Mouse (Mus musculus) midbrain, embryonic 12.5 days (tissue): ENCODE measurements around the gene Abcc4. TPM values are rescaled to one million over a fixed set of nuclear protein-coding genes. Genes with fewer than 3 reads are reported as not detected.

Experiments
- ATAC-seq: fragments of 200-750 bp; cut with Nextera tagmentation; 2 replicates; pipeline ENCODE4 v1.8.0; 2017; ENCODE audit warnings: low read depth, moderate TSS enrichment, moderate library complexity; ENCODE audit not compliant: low FRiP score
- H3K27ac ChIP-seq: fragments of 300-500 bp; sonication (generic); replicated peaks from 2 replicates; pipeline ENCODE4 v1.5.1; 2016; ENCODE audit warnings: mild to moderate bottlenecking
- H3K27me3 ChIP-seq: fragments of 300-500 bp; sonication (generic); 2 replicates; pipeline ENCODE4 v1.6.1; 2016; ENCODE audit warnings: mild to moderate bottlenecking
- H3K36me3 ChIP-seq: fragments of 300-500 bp; sonication (generic); 2 replicates; pipeline ENCODE4 v1.6.1; 2016
- H3K4me1 ChIP-seq: fragments of 300-500 bp; sonication (generic); 2 replicates; pipeline ENCODE4 v1.6.1; 2016
- H3K4me2 ChIP-seq: fragments of 300-500 bp; sonication (generic); replicated peaks from 2 replicates; pipeline ENCODE4 v1.6.1; 2016; ENCODE audit warnings: mild to moderate bottlenecking, moderate library complexity
- H3K4me3 ChIP-seq: fragments of 300-500 bp; sonication (generic); 2 replicates; pipeline ENCODE4 v1.5.1; 2016; ENCODE audit warnings: mild to moderate bottlenecking
- H3K9ac ChIP-seq: fragments of 300-500 bp; sonication (generic); replicated peaks from 2 replicates; pipeline ENCODE4 v1.6.1; 2016; ENCODE audit warnings: mild to moderate bottlenecking, moderate library complexity
- H3K9me3 ChIP-seq: fragments of 300-500 bp; sonication (generic); 2 replicates; pipeline ENCODE4 v1.6.1; 2016; ENCODE audit warnings: mild to moderate bottlenecking
- WGBS: fragments of 180-500 bp; shearing (Covaris S2); methylation state at CpG from one replicate; pipeline ENCODE4 v1.1.7; 2016; 5-methylcytosine and 5-hydroxymethylcytosine counted together
- polyA plus RNA-seq: library from polyadenylated mRNA; unstranded; fragments of >200 nt; fragmentation: Nextera tagmentation; extraction: Ambion mirVana; gene quantifications from 2 replicates; pipeline ENCODE4 v1.2.1, GENCODE M21; 2016

Gene Abcc4
- polyA plus RNA-seq, 1 experiment from 2014 or later: 3.1 TPM

GRCm38 (mm10) chr14:118691404-118691803, 14.6 kb downstream of the Abcc4 start:
- no peak overlapping the region for H3K27ac ChIP-seq
- peaks cover 14% of the 10 kb centered on the region for H3K4me1 ChIP-seq
- no peaks in the 10 kb centered on the region for H3K9me3 ChIP-seq
- 85% methylated on average over 5 of the region's 5 CpGs for WGBS
- no peak for ATAC-seq
- no peaks in the 10 kb centered on the region for H3K27me3 ChIP-seq
- H3K4me3 ChIP-seq: no peak overlapping the region
- H3K9ac ChIP-seq: no peak overlapping the region
- no peak overlapping the region for H3K4me2 ChIP-seq
- H3K36me3 ChIP-seq: no peaks in the 10 kb centered on the region

GRCm38 (mm10) chr14:118690921-118691320, 15.1 kb downstream of the Abcc4 start:
- Histone ChIP-seq H3K4me2 (no peak overlapping the region), H3K27me3 (no peaks in the 10 kb centered on the region), H3K36me3 (no peaks in the 10 kb centered on the region), H3K9ac (no peak overlapping the region), H3K4me3 (no peak overlapping the region), H3K9me3 (no peaks in the 10 kb centered on the region), H3K27ac (no peak overlapping the region), H3K4me1 (peaks cover 14% of the 10 kb centered on the region)
- ATAC-seq: no peak
- 81% methylated on average over 8 of the region's 8 CpGs for WGBS

DNA sequence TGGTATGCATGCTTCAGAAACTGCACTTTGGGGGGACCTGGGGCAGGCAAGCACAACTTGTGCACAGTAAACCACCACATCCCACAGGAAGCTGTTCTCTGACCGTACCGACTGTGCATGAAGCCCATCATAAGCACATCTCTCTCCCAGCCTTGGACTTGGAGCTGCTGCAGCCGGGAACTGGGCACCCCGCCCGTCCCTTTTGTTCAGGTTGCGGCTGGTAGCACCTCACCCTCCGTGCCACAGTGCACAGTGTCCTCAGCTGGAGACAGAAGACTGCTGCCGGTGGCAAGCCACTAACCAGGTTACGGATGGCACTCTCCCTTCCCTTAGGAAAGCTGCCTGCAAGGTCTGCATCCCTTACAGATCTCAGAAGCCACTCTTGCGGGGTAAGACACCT, 15.7 kb downstream of the Abcc4 start:
- Histone ChIP-seq H3K9me3 (no peaks in the 10 kb centered on the region), H3K27ac (no peak overlapping the region), H3K4me3 (no peak overlapping the region), H3K9ac (no peak overlapping the region), H3K4me2 (no peak overlapping the region), H3K36me3 (no peaks in the 10 kb centered on the region), H3K27me3 (no peaks in the 10 kb centered on the region), H3K4me1 (peaks cover 14% of the 10 kb centered on the region)
- WGBS: 86% methylated on average over 10 of the region's 10 CpGs
- ATAC-seq: no peak

GRCm38 (mm10) chr14:118688643-118689042, 17.4 kb downstream of the Abcc4 start:
- no peak for ATAC-seq
- no peaks in the 10 kb centered on the region for H3K27me3 ChIP-seq
- H3K9me3 ChIP-seq: no peaks in the 10 kb centered on the region
- no peaks in the 10 kb centered on the region for H3K36me3 ChIP-seq
- H3K4me2 ChIP-seq: no peak overlapping the region
- H3K27ac ChIP-seq: no peak overlapping the region
- H3K4me1 ChIP-seq: peaks cover 14% of the 10 kb centered on the region
- 88% methylated on average over 5 of the region's 5 CpGs for WGBS
- H3K4me3 ChIP-seq: no peak overlapping the region
- H3K9ac ChIP-seq: no peak overlapping the region

DNA sequence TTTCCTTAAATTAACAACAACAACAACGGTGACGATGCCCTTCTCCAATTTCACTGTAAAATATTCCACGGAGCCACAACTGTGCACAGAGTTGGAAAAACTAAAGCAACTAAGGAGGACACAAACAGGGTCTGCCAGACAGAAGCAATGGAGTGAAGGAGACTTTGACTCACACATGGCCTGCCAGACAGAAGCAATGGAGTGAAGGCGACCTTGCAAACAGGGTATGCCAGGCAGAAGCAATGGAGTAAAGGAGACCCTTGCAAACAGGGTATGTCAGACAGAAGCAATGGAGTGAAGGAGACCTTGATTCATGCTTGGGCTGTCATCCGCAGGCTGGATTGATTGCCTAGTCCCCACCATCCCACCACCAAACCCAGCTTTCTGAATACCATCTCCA, 19.2 kb downstream of the Abcc4 start:
- ATAC-seq: no peak
- H3K27me3 ChIP-seq: no peaks in the 10 kb centered on the region
- 81% methylated on average over 5 of the region's 5 CpGs for WGBS
- H3K9me3 ChIP-seq: no peaks in the 10 kb centered on the region
- H3K27ac ChIP-seq: no peak overlapping the region
- H3K36me3 ChIP-seq: no peaks in the 10 kb centered on the region
- peaks cover 14% of the 10 kb centered on the region for H3K4me1 ChIP-seq
- no peak overlapping the region for H3K4me2 ChIP-seq
- H3K9ac ChIP-seq: no peak overlapping the region
- no peak overlapping the region for H3K4me3 ChIP-seq

DNA sequence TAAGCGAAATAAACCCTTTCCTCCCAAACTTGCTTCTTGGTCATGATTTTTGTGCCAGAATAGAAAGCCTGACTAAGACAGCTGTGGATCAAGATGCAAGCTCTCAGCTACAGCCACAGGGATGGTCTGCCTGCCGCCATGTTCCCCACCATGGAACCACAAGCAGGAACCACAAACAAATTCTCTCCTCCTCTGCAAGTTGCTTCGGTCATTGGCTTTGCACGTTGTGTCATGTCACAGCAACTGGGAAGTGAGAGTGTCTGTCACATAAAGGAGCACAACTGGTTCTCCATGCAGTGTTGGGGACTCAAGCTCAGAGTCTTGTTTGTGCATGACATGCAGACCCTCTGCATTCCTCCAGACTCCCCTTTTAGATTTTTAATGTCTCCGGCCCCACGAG, 20.4 kb downstream of the Abcc4 start:
- Histone ChIP-seq H3K27ac (no peak overlapping the region), H3K4me3 (no peak overlapping the region), H3K36me3 (no peaks in the 10 kb centered on the region), H3K27me3 (no peaks in the 10 kb centered on the region), H3K4me1 (peaks cover 13% of the 10 kb centered on the region), H3K4me2 (no peak overlapping the region), H3K9ac (no peak overlapping the region), H3K9me3 (no peaks in the 10 kb centered on the region)
- no peak for ATAC-seq
- 95% methylated on average over 6 of the region's 6 CpGs for WGBS

DNA sequence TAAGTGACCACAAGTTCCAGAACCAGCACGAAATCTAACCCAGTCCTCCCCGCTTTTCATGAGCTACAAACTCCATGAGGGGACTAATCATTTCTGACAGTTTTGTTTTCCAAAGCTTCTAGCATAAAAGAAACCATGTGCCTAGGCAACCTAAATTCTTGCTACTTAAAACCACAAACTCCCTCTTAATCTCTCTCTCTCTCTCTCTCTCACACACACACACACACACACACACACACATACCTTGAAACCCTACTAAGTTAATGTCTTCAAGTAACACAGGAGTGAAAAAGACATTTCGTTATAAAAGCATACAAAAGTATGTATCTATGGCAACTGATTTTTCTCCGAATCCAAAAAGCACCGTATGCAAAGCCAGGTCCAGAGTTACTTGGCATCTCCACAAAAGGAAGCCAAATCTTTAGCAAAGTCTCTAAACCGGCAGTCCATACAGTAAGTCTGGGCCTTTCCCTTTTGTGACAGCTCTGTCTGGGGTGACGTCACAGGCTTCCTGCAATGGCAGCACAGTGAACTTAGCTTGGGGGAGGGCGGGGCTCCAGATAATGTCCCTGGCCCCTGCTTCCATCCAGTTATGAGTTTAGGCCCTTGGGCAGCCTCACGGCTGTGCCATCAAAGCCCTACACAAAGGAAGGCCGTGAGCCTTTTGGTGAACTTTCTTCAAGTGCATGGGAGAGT, 23.5 kb downstream of the Abcc4 start:
- H3K4me2 ChIP-seq: no peak overlapping the region
- no peak overlapping the region for H3K9ac ChIP-seq
- no peak for ATAC-seq
- H3K4me1 ChIP-seq: no peaks in the 10 kb centered on the region
- 73% methylated on average over 10 of the region's 10 CpGs for WGBS
- H3K36me3 ChIP-seq: no peaks in the 10 kb centered on the region
- H3K9me3 ChIP-seq: no peaks in the 10 kb centered on the region
- H3K27ac ChIP-seq: no peak overlapping the region
- no peak overlapping the region for H3K4me3 ChIP-seq
- H3K27me3 ChIP-seq: no peaks in the 10 kb centered on the region

DNA sequence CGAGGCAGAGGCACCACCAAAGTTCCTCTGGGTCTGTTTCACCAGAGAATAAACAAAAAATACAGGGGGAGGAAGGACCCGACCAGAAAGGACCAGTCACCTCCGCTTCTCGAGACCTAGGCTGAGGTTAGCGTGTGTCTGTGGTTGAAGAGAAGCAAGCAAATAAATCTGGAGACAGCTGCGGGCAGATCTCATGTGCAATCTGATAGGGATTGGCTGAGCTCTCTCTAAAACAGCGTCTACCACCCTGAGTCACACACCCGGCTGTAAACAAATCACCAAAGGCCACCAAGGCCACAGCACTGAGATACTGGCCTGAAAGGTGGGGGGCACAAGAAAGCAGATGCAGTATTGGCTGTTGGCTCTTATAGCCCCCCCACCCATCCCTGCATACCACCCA, 24.9 kb downstream of the Abcc4 start:
- no peak overlapping the region for H3K27ac ChIP-seq
- H3K4me1 ChIP-seq: no peaks in the 10 kb centered on the region
- H3K36me3 ChIP-seq: no peaks in the 10 kb centered on the region
- H3K9me3 ChIP-seq: no peaks in the 10 kb centered on the region
- no peak overlapping the region for H3K4me2 ChIP-seq
- no peaks in the 10 kb centered on the region for H3K27me3 ChIP-seq
- no peak overlapping the region for H3K4me3 ChIP-seq
- no peak overlapping the region for H3K9ac ChIP-seq
- no peak for ATAC-seq
- 90% methylated on average over 8 of the region's 8 CpGs for WGBS

- H3K4me1 ChIP-seq: 0 out of 2 replicates have a peak, but pooled peaks cover 2% of the 10 kb centered on the region
- H3K4me2 ChIP-seq: no peak overlapping the region
- ATAC-seq: no peak
- H3K36me3 ChIP-seq: no peaks in the 10 kb centered on the region
- no peak overlapping the region for H3K9ac ChIP-seq
- H3K9me3 ChIP-seq: no peaks in the 10 kb centered on the region
- H3K27ac ChIP-seq: no peak overlapping the region
- H3K4me3 ChIP-seq: no peak overlapping the region
- 91% methylated on average over 9 of the region's 9 CpGs for WGBS
- H3K27me3 ChIP-seq: no peaks in the 10 kb centered on the region
These were observed 27.6 kb downstream of the Abcc4 start for GRCm38 (mm10) chr14:118678279-118678985.

GRCm38 (mm10) chr14:118676308-118676994, 29.6 kb downstream of the Abcc4 start:
- H3K4me2 ChIP-seq: no peak overlapping the region
- ATAC-seq: no peak
- H3K4me1 ChIP-seq: 0 out of 2 replicates have a peak, but pooled peaks cover 3% of the 10 kb centered on the region
- no peak overlapping the region for H3K9ac ChIP-seq
- no peaks in the 10 kb centered on the region for H3K27me3 ChIP-seq
- H3K9me3 ChIP-seq: no peaks in the 10 kb centered on the region
- H3K4me3 ChIP-seq: no peak overlapping the region
- WGBS: 87% methylated on average over 13 of the region's 13 CpGs
- H3K36me3 ChIP-seq: no peaks in the 10 kb centered on the region
- no peak overlapping the region for H3K27ac ChIP-seq

GRCm38 (mm10) chr14:118674705-118675139, 31.3 kb downstream of the Abcc4 start:
- no peak for ATAC-seq
- Histone ChIP-seq H3K27ac (no peak overlapping the region), H3K4me3 (no peak overlapping the region), H3K27me3 (no peaks in the 10 kb centered on the region), H3K9ac (no peak overlapping the region), H3K36me3 (no peaks in the 10 kb centered on the region), H3K9me3 (no peaks in the 10 kb centered on the region), H3K4me1 (0 out of 2 replicates have a peak, but pooled peaks cover 3% of the 10 kb centered on the region), H3K4me2 (no peak overlapping the region)
- 88% methylated on average over 11 of the region's 11 CpGs for WGBS

GRCm38 (mm10) chr14:118674224-118674623, 31.8 kb downstream of the Abcc4 start:
- H3K36me3 ChIP-seq: no peaks in the 10 kb centered on the region
- 87% methylated on average over 7 of the region's 7 CpGs for WGBS
- no peak overlapping the region for H3K4me3 ChIP-seq
- H3K4me2 ChIP-seq: no peak overlapping the region
- H3K9me3 ChIP-seq: no peaks in the 10 kb centered on the region
- no peaks in the 10 kb centered on the region for H3K27me3 ChIP-seq
- H3K9ac ChIP-seq: no peak overlapping the region
- H3K27ac ChIP-seq: no peak overlapping the region
- 0 out of 2 replicates have a peak, but pooled peaks cover 3% of the 10 kb centered on the region for H3K4me1 ChIP-seq
- no peak for ATAC-seq
